Mouse (Mus musculus): ENCODE data around the gene Obscn. TPM values are rescaled to one million over a fixed set of nuclear protein-coding genes. Genes with fewer than 3 reads are reported as not detected.
A peak's percentile ranks its signal among the peaks of the same experiment; 100 is the strongest.

Gene Obscn
- total and polyA plus RNA-seq, 2 experiments from 2014 or later: 107 to 245 TPM

GRCm38 (mm10) chr11:58949480-58950431 is 186.4 kb downstream of the Obscn start:
- Histone ChIP-seq H3K27me3 (ENCODE audit: control insufficient read depth, insufficient read depth, low read length) (peaks cover 29% of the 10 kb centered on the region), H3K9me3 (replicated peaks; ENCODE audit: control insufficient read depth, low read length) (no peaks in the 10 kb centered on the region), H3K9ac (replicated peaks; ENCODE audit: low read depth, low read length) (no peak overlapping the region), H3K4me2 (ENCODE audit: low read depth, low read length) (peak overlapping the region; percentile 53), H3K4me1 (ENCODE audit: control insufficient read depth, insufficient read depth) (peaks cover 11% of the 10 kb centered on the region), H3K36me3 (replicated peaks; ENCODE audit: control insufficient read depth, insufficient read depth, low read length) (no peaks in the 10 kb centered on the region), H3K4me3 (ENCODE audit: low read depth, low read length) (peak overlapping the region; percentile 29), H3K27ac (ENCODE audit: low read depth) (peak overlapping the region; percentile 61; the same call in 1 of the 2 replicates)
- ATAC-seq (ENCODE audit: insufficient read depth, low read depth) (no peak), DNase-seq (ENCODE audit: low spot score) (peak; percentile 5)
- 26% methylated on average over 20 of the region's 20 CpGs for WGBS
- TF ChIP-seq CTCF (IDR thresholded peaks at IDR 0.05; ENCODE audit: low read depth): no peak
- no peak for TF ChIP-seq EP300 (IDR thresholded peaks at IDR 0.05; ENCODE audit: low read depth)

- under 1% methylated on average over 48 of the region's 48 CpGs for WGBS
- H3K27me3 ChIP-seq (ENCODE audit: control insufficient read depth, insufficient read depth, low read length): peaks cover 29% of the 10 kb centered on the region
- no peaks in the 10 kb centered on the region for H3K36me3 ChIP-seq (replicated peaks; ENCODE audit: control insufficient read depth, insufficient read depth, low read length)
- H3K4me3 ChIP-seq (ENCODE audit: low read depth, low read length): peak within 1 kb of the TSS; percentile 29
- TF ChIP-seq EP300 (IDR thresholded peaks at IDR 0.05; ENCODE audit: low read depth): no peak
- no peak for TF ChIP-seq CTCF (IDR thresholded peaks at IDR 0.05; ENCODE audit: low read depth)
- peaks cover 10% of the 10 kb centered on the region for H3K4me1 ChIP-seq (ENCODE audit: control insufficient read depth, insufficient read depth)
- H3K9me3 ChIP-seq (replicated peaks; ENCODE audit: control insufficient read depth, low read length): no peaks in the 10 kb centered on the region
- H3K27ac ChIP-seq (ENCODE audit: low read depth): peak within 1 kb of the TSS; percentile 61; the same call in 1 of the 2 replicates
- peak within 1 kb of the TSS; percentile 53 for H3K4me2 ChIP-seq (ENCODE audit: low read depth, low read length)
- DNase-seq (ENCODE audit: low spot score) (peak; percentile 84), ATAC-seq (ENCODE audit: insufficient read depth, low read depth) (peak; percentile 82)
- no peak within 1 kb of the TSS for H3K9ac ChIP-seq (replicated peaks; ENCODE audit: low read depth, low read length)
These were observed 187.4 kb downstream of the Obscn start, which contains the start of gene Hist3h2ba for GRCm38 (mm10) chr11:58948542-58949479. Hist3h2ba (plus strand) TSS chr11:58948920.

GRCm38 (mm10) chr11:58947798-58948528 is 188.2 kb downstream of the Obscn start:
- ATAC-seq (ENCODE audit: insufficient read depth, low read depth): no peak; the same call in 1 of the 2 replicates

GRCm38 (mm10) chr11:58947306-58947705 is 188.9 kb downstream of the Obscn start:
- no peak for TF ChIP-seq CTCF (IDR thresholded peaks at IDR 0.05; ENCODE audit: low read depth)
- TF ChIP-seq EP300 (IDR thresholded peaks at IDR 0.05; ENCODE audit: low read depth): no peak
- peaks cover 29% of the 10 kb centered on the region for H3K27me3 ChIP-seq (ENCODE audit: control insufficient read depth, insufficient read depth, low read length)
- 67% methylated on average over 3 of the region's 3 CpGs for WGBS
- no peak for DNase-seq (ENCODE audit: low spot score)
- H3K36me3 ChIP-seq (replicated peaks; ENCODE audit: control insufficient read depth, insufficient read depth, low read length): no peaks in the 10 kb centered on the region
- H3K27ac ChIP-seq (ENCODE audit: low read depth): no peak overlapping the region
- H3K4me2 ChIP-seq (ENCODE audit: low read depth, low read length): no peak overlapping the region
- no peak for ATAC-seq (ENCODE audit: insufficient read depth, low read depth)
- no peak overlapping the region for H3K9ac ChIP-seq (replicated peaks; ENCODE audit: low read depth, low read length)
- H3K4me3 ChIP-seq (ENCODE audit: low read depth, low read length): no peak overlapping the region
- H3K4me1 ChIP-seq (ENCODE audit: control insufficient read depth, insufficient read depth): no peaks in the 10 kb centered on the region
- H3K9me3 ChIP-seq (replicated peaks; ENCODE audit: control insufficient read depth, low read length): no peaks in the 10 kb centered on the region

More at GRCm38 (mm10) chr11:58947798-58948528, 188.2 kb downstream of the Obscn start:
- Histone ChIP-seq H3K36me3 (replicated peaks; ENCODE audit: control insufficient read depth, insufficient read depth, low read length) (no peaks in the 10 kb centered on the region), H3K4me2 (ENCODE audit: low read depth, low read length) (peak overlapping the region; percentile 53), H3K9ac (replicated peaks; ENCODE audit: low read depth, low read length) (no peak overlapping the region), H3K27ac (ENCODE audit: low read depth) (no peak overlapping the region; the same call in 1 of the 2 replicates), H3K4me1 (ENCODE audit: control insufficient read depth, insufficient read depth) (0 out of 2 replicates have a peak, but pooled peaks cover 1% of the 10 kb centered on the region), H3K4me3 (ENCODE audit: low read depth, low read length) (peak overlapping the region; percentile 29), H3K27me3 (ENCODE audit: control insufficient read depth, insufficient read depth, low read length) (peaks cover 29% of the 10 kb centered on the region), H3K9me3 (replicated peaks; ENCODE audit: control insufficient read depth, low read length) (no peaks in the 10 kb centered on the region)
- DNase-seq (ENCODE audit: low spot score): no peak
- WGBS: 13% methylated on average over 23 of the region's 23 CpGs
- TF ChIP-seq CTCF (IDR thresholded peaks at IDR 0.05; ENCODE audit: low read depth) (no peak), EP300 (IDR thresholded peaks at IDR 0.05; ENCODE audit: low read depth) (no peak)

Small RNA genes within 50 kb of the gene (microRNA-seq; reads per million reads assigned to microRNA genes)
- not detected for gene Gm44313

Other genes with a start within 250 kb of the Obscn start
- 4.1 and 6.6 TPM in 2 replicates for gene Zfp39, start 232.2 kb downstream of the Obscn start, total RNA-seq (2014; rRNA removed; ENCODE audit: low replicate concordance)
- gene Zfp39, start 232.2 kb downstream of the Obscn start, polyA plus RNA-seq (2015; fragmentation: Nextera tagmentation; extraction: Ambion mirVana): 2.2 TPM in 2 replicates
- not detected in 2 replicates for gene Btnl10, start 218.5 kb downstream of the Obscn start, total RNA-seq (2014; rRNA removed; ENCODE audit: low replicate concordance)
- 0.07 TPM in 1 of 2 replicates, not detected in the other for gene Btnl10, start 218.5 kb downstream of the Obscn start, polyA plus RNA-seq (2015; fragmentation: Nextera tagmentation; extraction: Ambion mirVana)
- gene Rnf187, start 197.5 kb downstream of the Obscn start, total RNA-seq (2014; rRNA removed; ENCODE audit: low replicate concordance): 301 and 362 TPM in 2 replicates
- gene Rnf187, start 197.5 kb downstream of the Obscn start, polyA plus RNA-seq (2015; fragmentation: Nextera tagmentation; extraction: Ambion mirVana): 145 and 147 TPM in 2 replicates
- 26.3 and 44.3 TPM in 2 replicates for gene Hist3h2ba, start 187.5 kb downstream of the Obscn start, total RNA-seq (2014; rRNA removed; ENCODE audit: low replicate concordance)
- 7.0 and 8.2 TPM in 2 replicates for gene Hist3h2ba, start 187.5 kb downstream of the Obscn start, polyA plus RNA-seq (2015; fragmentation: Nextera tagmentation; extraction: Ambion mirVana)
- gene Hist3h2a, start 181.7 kb downstream of the Obscn start, total RNA-seq (2014; rRNA removed; ENCODE audit: low replicate concordance): 90.4 and 94.8 TPM in 2 replicates
- gene Hist3h2a, start 181.7 kb downstream of the Obscn start, polyA plus RNA-seq (2015; fragmentation: Nextera tagmentation; extraction: Ambion mirVana): 43.1 and 63.4 TPM in 2 replicates
- gene Trim17, start 181.7 kb downstream of the Obscn start, total RNA-seq (2014; rRNA removed; ENCODE audit: low replicate concordance): 0.62 TPM in 1 of 2 replicates, not detected in the other
- 0.26 and 0.33 TPM in 2 replicates for gene Trim17, start 181.7 kb downstream of the Obscn start, polyA plus RNA-seq (2015; fragmentation: Nextera tagmentation; extraction: Ambion mirVana)
- 36.8 and 37.4 TPM in 2 replicates for gene Trim11, start 158.3 kb downstream of the Obscn start, total RNA-seq (2014; rRNA removed; ENCODE audit: low replicate concordance)
- 26.0 and 26.5 TPM in 2 replicates for gene Trim11, start 158.3 kb downstream of the Obscn start, polyA plus RNA-seq (2015; fragmentation: Nextera tagmentation; extraction: Ambion mirVana)
- 10.2 and 12.4 TPM in 2 replicates for gene Iba57, start 27.3 kb upstream of the Obscn start, total RNA-seq (2014; rRNA removed; ENCODE audit: low replicate concordance)
- 10.7 and 11.0 TPM in 2 replicates for gene Iba57, start 27.3 kb upstream of the Obscn start, polyA plus RNA-seq (2015; fragmentation: Nextera tagmentation; extraction: Ambion mirVana)
- gene Gjc2, start 46.8 kb upstream of the Obscn start, total RNA-seq (2014; rRNA removed; ENCODE audit: low replicate concordance): 0.08 and 0.12 TPM in 2 replicates
- 0.63 and 0.75 TPM in 2 replicates for gene Gjc2, start 46.8 kb upstream of the Obscn start, polyA plus RNA-seq (2015; fragmentation: Nextera tagmentation; extraction: Ambion mirVana)
- gene Guk1, start 55.8 kb upstream of the Obscn start, total RNA-seq (2014; rRNA removed; ENCODE audit: low replicate concordance): 47.5 and 60.3 TPM in 2 replicates
- 138 and 146 TPM in 2 replicates for gene Guk1, start 55.8 kb upstream of the Obscn start, polyA plus RNA-seq (2015; fragmentation: Nextera tagmentation; extraction: Ambion mirVana)
- gene Mrpl55, start 66.1 kb upstream of the Obscn start, total RNA-seq (2014; rRNA removed; ENCODE audit: low replicate concordance): 174 and 187 TPM in 2 replicates
- 196 and 199 TPM in 2 replicates for gene Mrpl55, start 66.1 kb upstream of the Obscn start, polyA plus RNA-seq (2015; fragmentation: Nextera tagmentation; extraction: Ambion mirVana)
- 1.6 TPM in 1 of 2 replicates, not detected in the other for gene 2310033P09Rik, start 71.9 kb upstream of the Obscn start, total RNA-seq (2014; rRNA removed; ENCODE audit: low replicate concordance)
- gene 2310033P09Rik, start 71.9 kb upstream of the Obscn start, polyA plus RNA-seq (2015; fragmentation: Nextera tagmentation; extraction: Ambion mirVana): 19.9 and 21.4 TPM in 2 replicates
- 336 and 378 TPM in 2 replicates for gene Arf1, start 91.9 kb upstream of the Obscn start, total RNA-seq (2014; rRNA removed; ENCODE audit: low replicate concordance)
- 533 and 540 TPM in 2 replicates for gene Arf1, start 91.9 kb upstream of the Obscn start, polyA plus RNA-seq (2015; fragmentation: Nextera tagmentation; extraction: Ambion mirVana)
- gene Wnt3a, start 154.3 kb upstream of the Obscn start, total RNA-seq (2014; rRNA removed; ENCODE audit: low replicate concordance): not detected in 2 replicates
- not detected in 2 replicates for gene Wnt3a, start 154.3 kb upstream of the Obscn start, polyA plus RNA-seq (2015; fragmentation: Nextera tagmentation; extraction: Ambion mirVana)
- 3.4 and 4.0 TPM in 2 replicates for gene Wnt9a, start 170.5 kb upstream of the Obscn start, total RNA-seq (2014; rRNA removed; ENCODE audit: low replicate concordance)
- 2.8 and 2.9 TPM in 2 replicates for gene Wnt9a, start 170.5 kb upstream of the Obscn start, polyA plus RNA-seq (2015; fragmentation: Nextera tagmentation; extraction: Ambion mirVana)
- not detected in 2 replicates for gene Prss38, start 239.3 kb upstream of the Obscn start, total RNA-seq (2014; rRNA removed; ENCODE audit: low replicate concordance)
- gene Prss38, start 239.3 kb upstream of the Obscn start, polyA plus RNA-seq (2015; fragmentation: Nextera tagmentation; extraction: Ambion mirVana): not detected in 2 replicates

Measured in heart, postnatal 0 days (tissue).